Mouse (Mus musculus): ENCODE results near the gene Igfbp4.

Gene Igfbp4

DNA sequence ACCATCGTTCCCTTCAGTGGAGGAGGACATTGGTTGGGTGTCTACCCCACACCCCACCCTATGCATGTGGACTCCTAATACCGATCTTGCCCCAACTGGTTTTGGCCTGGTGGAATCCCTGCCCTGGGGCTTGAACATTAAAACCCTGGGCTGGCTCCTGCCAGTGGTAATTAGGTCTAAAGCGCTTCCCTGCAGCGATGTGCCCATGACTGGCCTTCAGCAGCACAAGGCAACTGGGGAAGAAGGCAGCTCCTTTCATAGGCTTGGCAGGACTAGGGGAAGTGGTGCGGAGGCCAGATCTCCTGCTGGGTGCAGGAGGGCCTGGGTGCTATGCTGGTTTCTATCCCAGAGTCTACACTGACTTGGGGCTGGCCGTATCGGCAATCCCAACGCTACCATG, 42.5 kb downstream of the Igfbp4 start:
- no peak for DNase-seq

DNA sequence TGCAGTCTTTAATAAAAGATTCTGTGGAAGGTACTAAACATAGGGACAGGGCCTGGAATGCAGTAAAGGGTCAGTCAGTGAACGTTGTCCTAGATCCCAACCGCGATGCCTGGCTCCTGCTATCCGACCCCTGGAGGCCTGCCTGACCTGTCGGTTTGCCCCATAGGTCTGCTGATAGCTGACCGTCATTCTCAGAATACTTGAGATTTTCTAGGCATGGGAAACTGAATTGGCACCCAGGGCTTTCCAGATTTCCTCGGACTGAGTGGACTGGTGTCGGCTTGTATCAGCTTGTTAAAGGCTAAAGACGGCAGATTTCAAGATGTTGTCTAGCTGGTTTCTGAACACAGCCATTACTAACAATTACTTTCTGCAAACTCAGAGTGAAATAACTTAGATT, 43.3 kb downstream of the Igfbp4 start:
- no peak for DNase-seq

DNA sequence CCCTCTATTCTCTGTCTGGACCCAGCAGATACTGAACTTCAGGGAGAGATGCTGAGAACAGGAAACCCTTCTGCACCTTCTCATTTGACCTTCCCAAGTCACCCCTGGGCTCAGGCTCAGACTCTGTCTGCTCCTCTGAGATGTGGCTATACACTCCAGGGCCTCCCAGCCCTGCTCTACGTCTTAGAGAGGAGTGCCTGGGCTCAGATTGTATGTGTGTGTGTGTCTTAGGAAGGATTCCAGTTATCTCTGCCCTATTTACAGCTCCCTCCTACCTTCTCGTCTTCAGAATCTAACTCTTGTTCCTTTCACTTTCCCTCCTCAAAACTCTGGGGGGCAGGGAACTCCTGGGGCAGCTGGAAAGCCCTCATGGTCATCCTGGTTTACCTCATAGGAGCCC, 47.4 kb downstream of the Igfbp4 start:
- no peak for DNase-seq

DNA sequence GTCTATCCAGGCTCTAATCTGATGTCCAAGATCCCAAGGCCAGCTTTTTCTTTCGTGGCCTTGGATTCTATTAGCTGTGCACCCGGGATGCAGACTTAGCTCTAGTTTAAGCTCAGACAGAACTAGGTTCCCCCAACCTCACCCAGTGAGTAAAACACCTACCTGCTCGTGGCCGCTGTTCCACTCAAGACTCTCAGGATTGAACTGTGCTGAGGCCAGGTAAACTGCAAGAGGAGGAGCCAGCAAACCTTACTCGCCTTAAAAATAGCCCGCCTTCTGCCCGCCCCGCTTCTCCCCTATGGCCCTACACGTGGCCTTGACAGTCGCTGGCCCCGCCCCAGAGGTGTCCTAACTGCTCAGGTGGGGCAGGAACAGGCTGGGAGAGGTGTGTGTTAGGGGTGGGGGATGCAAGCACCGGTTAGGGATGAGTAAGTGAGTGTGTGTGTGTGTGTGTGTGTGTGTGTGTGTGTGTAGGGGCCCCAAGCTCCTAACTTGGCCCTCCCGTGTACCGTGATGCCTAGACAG, 48.1 kb downstream of the Igfbp4 start, which contains the start of gene Tns4:
Gene Tns4, minus strand, starts transcription at position 230 of the 525 bp plus-strand sequence.
- no peak for DNase-seq

DNA sequence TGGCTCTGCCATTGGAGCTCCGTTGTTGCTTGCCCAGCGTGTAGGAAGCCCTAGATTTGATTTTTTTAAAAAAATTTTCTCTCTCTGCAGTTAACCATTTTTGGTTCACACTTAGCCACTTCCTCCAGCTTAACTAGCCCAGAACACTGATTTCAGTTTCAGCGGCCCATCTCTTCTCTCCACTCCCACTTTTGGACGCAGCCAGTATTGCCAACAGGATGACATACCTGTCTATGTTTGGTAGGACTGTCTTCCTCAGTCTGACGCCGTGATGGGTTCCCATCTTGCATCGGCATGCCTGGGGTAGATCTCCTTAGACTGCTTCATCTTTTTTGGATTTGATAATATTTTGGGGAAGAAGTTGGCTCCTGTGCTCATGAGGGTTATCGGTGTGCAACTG, 49.3 kb downstream of the Igfbp4 start:
- no peak for DNase-seq

DNA sequence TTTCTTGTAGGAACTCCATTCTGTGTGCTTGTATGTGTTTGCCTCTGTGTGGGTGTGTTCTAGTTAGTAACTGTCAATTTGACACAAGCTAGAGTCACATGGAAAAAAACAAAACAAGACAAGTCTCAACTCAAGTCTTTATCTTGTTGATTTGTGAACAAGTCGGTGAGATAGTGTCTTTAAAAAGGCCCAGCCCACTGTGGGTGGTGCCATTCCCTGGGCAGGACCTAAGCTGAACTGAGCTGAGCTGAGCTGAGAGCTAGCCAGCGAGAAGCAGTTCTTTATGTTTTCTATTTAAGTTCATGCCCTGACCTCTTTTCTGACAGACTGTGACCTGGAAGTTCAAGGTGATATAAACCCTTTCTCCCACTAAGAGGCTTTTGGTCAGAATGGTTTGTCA, 50.6 kb downstream of the Igfbp4 start:
- DNase-seq, result no peak

DNA sequence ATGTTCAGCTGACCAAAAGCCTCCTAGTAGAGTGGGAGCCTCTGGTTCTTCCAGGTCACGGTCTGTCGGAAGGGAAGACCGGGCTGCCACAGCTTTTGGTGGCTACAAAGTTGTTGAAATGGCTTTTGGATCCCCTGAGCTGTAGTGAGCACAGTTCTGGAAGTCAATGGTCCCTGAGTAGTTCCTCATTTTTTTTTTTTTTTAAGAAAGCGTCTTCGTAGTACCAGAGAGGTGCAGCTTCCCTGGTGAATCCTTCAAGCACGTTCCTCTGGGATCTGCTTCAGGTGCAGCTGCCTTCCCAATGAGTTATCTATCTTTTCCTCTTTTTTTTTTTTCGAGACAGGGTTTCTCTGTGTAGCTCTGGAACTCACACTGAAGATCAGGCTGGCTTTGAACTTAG, 52.7 kb downstream of the Igfbp4 start:
- no peak for DNase-seq

DNA sequence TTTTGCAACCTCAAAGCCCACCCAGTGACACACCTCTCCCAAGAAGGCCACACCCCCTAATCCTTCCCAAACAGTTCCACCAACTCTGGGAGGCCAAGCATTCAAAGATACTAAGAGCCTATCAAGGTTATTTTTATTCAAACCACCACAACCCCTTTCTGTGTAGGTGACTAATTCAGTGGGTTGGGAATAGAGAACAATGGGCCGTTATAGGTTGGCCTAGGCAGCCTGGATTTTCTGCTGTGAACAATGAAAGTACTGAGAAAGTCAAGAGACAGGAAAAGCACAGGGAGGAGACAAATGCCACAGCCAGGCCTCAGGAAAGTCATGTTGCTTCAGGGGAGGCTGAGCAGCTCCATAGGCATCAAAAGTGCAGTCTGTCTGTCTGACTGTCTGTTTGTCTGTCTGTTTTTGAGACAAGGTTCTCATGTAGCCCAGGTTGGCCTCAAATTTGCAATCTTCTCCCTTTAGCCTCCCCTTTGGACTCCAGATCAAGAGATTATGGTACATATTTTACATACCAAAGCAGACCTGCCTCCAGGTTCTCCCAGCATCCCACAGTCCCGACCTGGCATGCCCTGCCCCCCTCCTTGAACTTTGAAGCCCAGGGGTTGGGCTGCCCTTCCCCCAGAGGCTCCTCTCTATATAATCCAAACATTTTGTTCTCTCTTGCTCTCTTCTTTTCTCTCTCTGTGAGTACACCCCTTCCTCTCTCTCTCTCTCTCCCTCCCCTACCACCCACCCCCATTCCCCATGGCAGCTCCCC, 54.0 kb downstream of the Igfbp4 start:
- DNase-seq, result no peak

DNA sequence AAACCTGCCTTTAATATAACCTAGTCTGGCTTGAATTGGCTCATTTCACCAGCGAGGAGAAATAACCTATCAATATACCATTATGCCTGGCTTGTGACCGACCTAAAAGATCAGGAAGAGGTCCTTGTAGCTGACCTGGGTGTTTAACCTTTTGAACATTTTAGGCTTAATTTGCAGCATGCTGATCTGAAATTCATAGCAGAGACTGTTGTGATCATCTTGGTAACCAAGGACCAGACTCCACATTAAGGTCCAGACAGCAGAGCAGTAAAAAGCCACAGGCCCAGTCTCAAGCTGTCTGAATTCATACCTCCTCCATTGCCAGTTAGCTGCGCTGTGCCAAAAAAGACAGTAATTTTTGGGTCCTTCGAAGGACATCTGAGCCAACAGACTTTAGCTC, 54.7 kb downstream of the Igfbp4 start:
- no peak for DNase-seq

DNA sequence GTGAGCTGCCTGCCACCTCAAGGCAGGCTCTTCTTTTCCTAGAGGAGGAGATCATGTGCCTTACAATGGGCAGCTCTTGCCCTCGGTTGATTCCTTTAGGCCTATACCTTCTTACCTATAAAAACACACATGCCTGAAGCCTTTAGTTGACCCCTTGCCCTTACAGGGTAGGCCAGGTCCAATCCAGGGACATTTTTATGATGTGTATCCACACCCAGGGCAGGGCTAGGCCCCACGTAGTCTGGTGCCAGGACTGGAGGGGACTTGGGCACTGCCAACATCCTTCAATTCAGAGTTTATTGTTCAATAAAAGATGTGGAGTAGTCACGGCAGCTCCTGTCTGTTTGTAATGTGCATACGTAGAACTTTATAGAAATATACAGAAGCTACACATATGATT, 55.4 kb downstream of the Igfbp4 start:
- no peak for DNase-seq

DNA sequence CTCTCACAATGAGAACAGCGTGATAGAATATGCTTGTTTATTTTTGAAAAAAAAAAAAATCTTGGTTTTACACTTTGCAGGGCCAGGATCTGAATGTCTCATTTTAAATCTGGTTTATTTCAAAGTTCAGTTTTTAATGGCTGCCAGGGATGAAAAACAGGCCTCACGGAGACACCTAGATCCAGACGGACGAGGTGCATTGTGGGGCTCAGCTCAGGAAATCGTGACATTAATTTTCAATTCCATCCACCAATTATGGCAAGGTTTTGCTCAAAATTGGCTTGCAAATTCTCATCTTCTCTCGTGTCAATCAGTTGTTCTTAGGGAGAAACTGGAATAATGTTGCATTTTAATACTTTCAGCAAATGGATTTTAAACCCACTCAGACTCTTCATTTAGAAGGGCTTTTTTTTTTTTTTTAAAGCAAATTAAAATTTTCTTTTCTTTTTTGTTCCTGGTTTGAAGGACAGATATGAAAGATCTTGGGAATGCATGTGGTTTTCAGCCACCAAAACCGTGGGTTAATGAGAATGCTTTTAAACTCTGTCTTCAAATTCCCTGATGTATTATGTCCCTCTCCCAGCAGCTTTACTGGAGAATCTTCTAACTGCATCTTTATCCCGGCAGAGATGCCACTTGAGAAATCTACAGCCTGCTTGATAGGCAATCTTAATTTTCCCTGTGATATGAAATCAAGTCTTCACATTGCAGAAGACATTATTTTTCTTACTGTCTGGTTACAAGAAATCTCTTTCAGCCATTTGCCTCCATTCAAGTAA, 56.1 kb downstream of the Igfbp4 start:
- DNase-seq, result no peak

DNA sequence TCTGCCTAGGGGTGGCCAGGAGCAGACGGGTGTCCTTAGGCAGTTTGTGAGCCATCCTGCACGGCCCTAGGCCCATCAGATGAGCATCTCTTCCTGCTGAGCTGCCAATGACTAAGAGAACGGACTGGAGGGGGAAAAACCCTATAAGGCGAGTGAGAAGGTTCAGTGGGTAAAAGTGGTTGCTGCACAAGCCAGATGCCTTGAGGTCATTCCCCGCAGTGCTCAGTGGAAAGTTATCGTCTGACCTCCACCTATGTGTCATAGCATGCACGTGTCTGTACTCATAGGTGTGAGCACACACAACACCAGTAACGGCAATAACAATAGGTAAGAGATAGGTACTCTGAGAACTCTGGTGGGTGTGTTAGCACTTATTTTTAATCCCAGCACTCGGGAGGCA, 57.9 kb downstream of the Igfbp4 start:
- no peak for DNase-seq

DNA sequence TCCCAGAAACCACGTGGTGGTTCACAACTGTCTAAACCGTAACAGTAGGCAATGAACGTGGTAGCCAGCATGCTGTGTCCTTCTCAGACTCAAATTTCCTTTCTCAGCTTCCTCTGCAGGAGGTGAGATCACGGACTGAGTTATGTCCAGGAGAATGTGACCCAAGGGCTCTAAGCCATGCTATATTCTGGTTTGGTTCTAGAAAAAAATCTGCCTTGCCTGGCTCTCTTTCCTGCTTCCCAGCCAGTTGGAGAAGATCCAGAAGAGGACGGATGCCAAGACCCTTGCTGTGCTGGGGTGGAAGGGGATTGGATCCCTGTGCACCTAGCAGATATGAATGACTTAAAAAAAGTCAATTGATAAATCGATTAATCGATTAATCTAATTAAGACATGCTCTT, 58.5 kb downstream of the Igfbp4 start:
- DNase-seq, result no peak

DNA sequence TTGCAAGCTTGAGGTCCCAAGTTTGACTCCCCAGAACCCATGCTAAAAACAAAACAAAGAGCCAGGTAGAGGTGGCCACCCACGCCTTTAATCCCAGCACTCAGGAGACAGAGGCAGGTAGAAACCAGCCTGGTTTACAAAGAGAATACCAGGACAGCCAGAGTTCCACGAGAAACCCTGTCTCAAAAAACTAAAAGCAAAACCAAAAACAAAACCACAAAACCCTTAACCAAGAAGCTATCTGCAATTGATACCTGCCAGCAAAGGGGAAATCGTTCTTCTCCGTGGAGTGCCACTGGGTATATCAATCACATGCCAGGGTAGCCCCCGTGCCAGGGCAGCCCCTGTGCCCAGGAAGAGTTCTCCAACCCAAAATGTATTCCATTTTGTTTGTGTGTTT, 59.2 kb downstream of the Igfbp4 start:
- no peak for DNase-seq

DNA sequence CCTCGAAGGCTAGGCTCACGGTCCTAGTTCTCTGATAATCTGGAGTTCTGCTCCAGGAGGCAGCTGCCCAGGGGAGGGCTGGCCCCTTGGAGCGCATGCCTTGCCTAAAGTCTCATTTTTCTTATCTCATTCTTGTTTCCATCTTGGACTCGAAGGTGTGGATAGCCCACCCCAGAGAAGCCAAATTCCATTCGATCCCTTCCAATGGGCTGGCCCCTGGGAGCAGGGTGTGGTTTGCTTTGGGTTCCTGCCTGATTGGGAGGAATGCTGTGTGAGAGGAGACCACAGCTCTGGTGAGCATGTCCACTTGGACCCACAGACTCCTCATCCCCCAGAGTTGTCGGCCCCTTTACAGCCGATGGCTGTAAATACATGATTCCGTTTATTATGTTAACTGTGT, 60.6 kb downstream of the Igfbp4 start:
- DNase-seq, result peak; percentile 94

DNA sequence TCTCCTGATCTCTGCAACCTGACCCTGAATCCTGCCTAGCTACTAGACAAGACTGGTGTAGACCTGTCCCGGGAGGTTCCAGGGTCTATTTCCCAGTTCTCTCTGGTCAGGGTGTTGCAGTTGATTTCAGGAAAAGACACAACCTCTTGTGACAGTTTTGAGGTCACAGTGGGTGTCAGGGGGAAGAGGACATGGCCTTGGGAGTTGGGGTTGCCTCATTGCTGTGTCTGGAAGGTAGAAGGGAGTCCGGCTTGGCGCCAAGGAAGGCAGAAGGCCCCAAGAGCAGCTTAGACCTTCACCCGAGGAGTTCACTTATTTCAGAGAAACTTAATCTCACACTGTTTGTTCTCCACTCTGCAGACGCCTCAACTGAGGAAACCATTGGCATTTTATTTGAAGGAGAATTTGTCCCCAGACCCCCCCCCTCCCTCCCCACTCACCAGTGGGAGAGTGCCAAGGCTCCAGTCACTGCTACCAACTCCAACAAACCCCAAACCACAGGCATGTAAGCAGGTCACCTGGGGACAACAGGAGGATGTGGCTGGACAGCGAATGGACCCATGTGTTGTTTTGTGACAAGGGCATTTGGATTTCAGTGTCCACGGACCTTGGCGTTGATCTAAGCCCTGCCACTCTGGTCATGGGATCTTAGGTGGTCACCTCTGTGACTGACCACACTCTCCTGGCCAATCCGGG, 61.7 kb downstream of the Igfbp4 start:
- no peak for DNase-seq

All from heart, adult 11 months (tissue).